Mouse (Mus musculus) CH12.LX (cell line): Measurements from ENCODE around the gene Yaf2.

Experiments used
- CTCF ChIP-seq, 2 experiments: IDR thresholded peaks in 1 of 2; conservative IDR thresholded peaks in 1 of 2; 2 replicates each; pipeline ENCODE4 v1.5.1; 2011 to 2012; ENCODE audit warnings: low read depth in 2 of 2, low read length in 2 of 2, improper control_type of control experiment in 1 of 2, inconsistent platforms in 1 of 2, mild to moderate bottlenecking in 1 of 2, moderate library complexity in 1 of 2
- EP300 ChIP-seq: IDR thresholded peaks from 2 replicates; pipeline ENCODE4 v1.6.1; 2011; ENCODE audit warnings: low read length, improper control_type of control experiment
- ETS1 ChIP-seq: conservative IDR thresholded peaks from 2 replicates; pipeline ENCODE4 v1.6.1; 2012; ENCODE audit warnings: low read depth, mild to moderate bottlenecking, inconsistent platforms, low read length, improper control_type of control experiment, moderate library complexity
- KAT2A ChIP-seq: IDR thresholded peaks from 2 replicates; pipeline ENCODE4 v1.6.1; 2012; ENCODE audit warnings: low read length, improper control_type of control experiment, inconsistent platforms; ENCODE audit not compliant: insufficient replicate concordance
- POLR2A ChIP-seq: IDR thresholded peaks from 2 replicates; pipeline ENCODE4 v1.6.1; 2011; ENCODE audit warnings: low read depth, mild to moderate bottlenecking, improper control_type of control experiment, low read length
- ZKSCAN1 ChIP-seq: IDR thresholded peaks from 2 replicates; pipeline ENCODE4 v1.6.1; 2012; ENCODE audit warnings: low read depth, inconsistent platforms, low read length, improper control_type of control experiment, borderline replicate concordance

DNA sequence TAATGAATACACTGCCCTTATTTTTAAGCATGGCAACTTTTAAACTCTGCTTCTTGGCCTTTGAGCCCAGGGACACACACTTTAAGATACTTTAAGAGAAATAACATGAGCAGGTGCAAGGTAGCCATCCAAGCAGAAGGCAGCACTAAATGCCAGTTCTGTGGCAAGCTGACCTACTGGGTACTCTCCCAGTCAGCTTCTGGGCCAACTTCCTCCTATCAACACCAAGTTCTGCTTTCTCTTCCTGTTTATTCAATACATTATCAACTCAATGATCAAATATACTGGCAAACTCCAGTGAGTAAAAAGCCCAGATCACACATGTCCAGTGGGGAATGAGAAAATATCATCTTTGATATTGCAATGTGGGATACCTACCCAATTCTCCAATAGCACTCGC is 68.7 kb downstream of the Yaf2 start:
- TF ChIP-seq CTCF (conservative IDR thresholded peaks at IDR 0.05 in 1 of 2, IDR thresholded peaks at IDR 0.05 in 1 of 2; ENCODE audit: low read depth in 2 of 2, low read length in 2 of 2) (no peak), POLR2A (no peak), EP300 (no peak), ETS1 (no peak), KAT2A (no peak), ZKSCAN1 (no peak)
